Mouse (Mus musculus) frontal cortex, postnatal 14 days (tissue): ENCODE results near the gene Flrt1.
"Not testable (repeated sequence)": the region's sequence is repeated elsewhere in the genome, so short reads cannot be mapped to it uniquely, and the experiment has no call there.

Experiments used
- DNase-seq, 2 experiments: peaks; one replicate each; pipeline ENCODE4 v3.0.0; 2022; ENCODE audit warnings: low spot score in 2 of 2

The Flrt1 gene

GRCm38 (mm10) chr19:7103349-7103992, 2.1 kb downstream of the Flrt1 start:
- DNase-seq = no peak

DNA sequence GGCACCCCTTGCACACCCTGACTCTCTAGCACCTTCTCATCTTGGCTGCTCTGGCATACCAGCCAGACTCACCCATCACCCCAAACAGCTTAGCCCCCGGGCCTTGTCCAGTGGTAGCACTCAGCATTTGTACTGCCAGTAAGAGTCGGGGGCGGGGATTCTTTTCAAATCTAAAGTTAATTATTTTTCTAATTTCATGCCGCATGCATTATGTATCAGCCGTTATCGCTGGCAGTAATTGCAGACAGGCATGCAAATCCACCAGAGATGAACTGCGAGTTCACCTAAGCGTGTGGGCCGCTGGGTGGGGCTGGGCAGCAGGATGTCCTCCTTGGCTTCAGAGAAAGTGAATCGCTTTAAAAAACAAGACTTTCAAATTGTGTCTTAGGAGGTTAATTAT, 3.5 kb downstream of the Flrt1 start:
- DNase-seq = no peak

DNA sequence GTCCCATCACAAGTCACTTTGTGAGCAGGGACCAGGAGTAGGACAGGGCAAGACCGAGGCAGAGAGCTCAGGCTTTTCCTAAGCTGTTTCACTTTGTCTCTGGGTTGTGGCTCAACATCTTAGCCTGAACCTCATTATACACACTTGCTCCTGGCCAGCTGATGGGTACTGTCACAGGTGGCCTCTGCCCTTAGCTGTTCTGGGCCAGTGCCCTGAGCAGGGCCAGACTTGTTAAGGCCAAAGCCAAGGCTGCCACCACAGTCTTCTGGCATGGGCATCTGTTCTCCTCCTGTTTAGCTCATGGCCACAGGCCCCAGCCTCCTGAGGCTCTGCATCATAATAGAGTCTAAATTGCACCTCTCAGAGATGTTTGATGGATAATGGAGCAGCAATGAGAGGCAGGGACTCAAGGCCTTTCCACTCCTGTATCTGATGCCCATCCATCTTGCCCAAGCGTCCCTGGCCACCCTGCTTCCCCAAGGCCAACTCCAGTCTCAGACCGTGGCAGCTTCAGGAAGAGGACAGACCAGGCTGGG, 5.8 kb downstream of the Flrt1 start:
- DNase-seq = no peak

- DNase-seq = no peak
These were observed 12.8 kb downstream of the Flrt1 start for GRCm38 (mm10) chr19:7092756-7093155.

DNA sequence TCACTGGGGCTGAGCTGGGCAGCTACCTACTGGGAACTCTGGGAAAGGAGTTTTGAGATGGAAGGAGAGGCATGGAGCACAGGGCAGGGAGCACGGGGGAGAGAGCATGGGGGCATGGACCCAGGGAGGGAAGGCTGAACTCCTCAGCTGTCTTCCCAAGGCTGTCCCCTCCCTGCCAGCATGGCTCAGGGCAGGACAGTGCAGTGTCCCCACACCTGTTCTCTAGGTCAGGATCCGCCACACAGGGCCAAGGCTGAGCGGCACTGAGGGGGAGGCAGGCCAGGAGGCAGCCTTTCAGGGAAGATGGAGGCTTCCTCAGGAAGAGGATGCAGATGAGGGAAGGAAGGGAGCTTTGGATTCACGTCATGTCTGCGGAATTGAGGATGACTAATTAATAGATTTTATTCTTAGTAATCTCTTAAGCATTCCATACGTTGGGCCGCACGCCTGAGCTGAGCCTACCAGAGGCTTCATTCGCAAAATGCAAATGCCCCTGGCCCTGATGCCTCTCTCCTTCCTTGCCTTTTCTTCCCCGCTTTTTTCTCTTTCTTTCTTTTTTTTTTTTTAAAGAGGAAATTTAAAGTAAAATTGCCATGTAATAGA, 14.0 kb downstream of the Flrt1 start:
- DNase-seq = no peak

DNA sequence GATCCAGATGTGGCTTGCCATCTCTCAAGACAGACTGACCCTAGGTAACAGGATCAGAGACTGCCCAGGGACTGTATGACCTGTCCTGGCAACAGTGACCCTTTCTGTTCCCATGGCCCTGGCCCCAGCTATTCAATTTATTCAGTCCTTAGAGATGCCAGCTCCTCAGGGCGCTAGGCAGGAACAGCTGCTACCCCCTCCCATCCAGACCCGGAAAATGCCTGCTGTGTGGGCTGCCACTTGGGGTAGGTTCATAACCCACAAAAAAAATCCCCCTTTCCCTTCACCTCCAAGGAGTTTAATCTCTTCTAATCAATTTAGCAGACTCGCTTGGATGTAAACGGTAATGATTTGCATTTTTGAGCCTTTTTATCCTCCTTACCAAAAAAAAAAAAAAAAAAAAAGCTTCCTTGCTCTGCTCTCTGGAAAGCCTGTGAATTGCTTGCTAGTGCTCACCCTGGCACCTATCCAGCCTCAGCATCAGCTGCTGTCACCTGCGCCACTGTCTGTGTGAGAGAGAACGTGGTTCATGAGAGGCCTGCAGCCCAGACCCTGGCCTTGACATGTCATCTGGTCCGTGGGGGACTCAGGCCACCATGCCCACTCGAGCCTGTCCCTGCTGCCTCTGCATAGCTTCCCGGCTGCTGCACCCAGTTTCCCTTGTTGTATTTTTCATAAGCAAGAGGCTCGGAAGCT, 15.0 kb downstream of the Flrt1 start:
- DNase-seq = no peak

DNA sequence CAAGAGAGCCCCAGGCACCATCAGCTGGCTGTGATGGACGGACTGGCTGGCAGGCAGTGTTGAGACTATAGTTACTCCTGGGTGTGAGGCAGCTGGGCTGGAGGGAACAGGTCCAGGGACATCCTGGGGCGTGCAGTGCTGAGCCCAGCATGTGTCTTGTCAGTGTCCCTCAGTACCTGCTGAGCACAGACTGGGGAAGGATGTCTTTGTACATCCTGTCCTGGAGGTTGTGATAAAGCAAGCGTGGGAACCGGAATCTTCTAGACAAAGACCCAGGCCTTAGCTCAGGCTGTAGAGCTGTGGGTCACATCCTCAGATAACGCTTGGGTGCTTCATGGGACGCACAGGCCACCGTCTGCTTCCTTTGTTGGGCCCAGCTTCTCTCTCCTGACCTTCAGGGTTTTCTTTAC, 15.7 kb downstream of the Flrt1 start:
- no peak for DNase-seq

DNA sequence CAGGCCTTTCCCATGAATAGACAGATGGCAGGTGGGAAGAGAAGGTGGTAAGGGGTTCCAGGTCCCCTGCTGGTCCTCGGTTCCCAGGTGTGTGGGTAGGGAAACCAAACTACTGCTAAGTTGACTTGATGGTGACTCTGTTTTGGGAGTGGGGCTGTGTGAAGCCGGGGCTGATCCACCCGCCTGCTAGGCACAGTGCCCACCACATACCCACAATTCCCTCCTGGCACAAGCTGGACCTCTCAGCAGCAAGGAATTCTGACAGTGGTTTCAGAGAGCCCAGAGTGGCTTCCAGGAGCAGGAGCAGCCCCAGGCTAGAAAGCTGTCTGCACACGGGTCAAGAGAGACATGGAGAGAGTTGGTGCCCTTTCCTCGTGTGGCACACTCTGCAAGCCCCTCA, 16.5 kb downstream of the Flrt1 start:
- no peak for DNase-seq

DNA sequence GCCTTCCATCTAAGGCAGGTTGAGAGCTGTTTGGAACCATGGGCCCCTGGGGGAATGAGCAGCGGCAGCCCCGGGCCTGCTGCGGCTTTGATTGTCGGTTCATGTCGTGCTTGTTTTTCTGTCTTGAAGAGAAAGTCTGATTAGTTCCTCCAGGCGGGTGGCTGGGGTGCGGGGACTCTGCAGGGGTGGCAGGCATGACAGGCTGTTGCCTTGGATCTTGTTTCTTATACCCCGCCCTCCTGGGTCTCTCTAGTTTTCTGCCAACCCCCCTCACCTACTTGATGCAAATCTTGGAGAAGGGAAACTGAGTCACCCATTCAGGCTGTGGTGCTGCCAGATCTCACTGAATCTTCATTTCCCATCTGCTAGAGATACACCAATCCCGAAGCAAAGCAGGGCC, 17.0 kb downstream of the Flrt1 start:
- no peak for DNase-seq

GRCm38 (mm10) chr19:7084734-7085133, 20.8 kb downstream of the Flrt1 start:
- no peak for DNase-seq

DNA sequence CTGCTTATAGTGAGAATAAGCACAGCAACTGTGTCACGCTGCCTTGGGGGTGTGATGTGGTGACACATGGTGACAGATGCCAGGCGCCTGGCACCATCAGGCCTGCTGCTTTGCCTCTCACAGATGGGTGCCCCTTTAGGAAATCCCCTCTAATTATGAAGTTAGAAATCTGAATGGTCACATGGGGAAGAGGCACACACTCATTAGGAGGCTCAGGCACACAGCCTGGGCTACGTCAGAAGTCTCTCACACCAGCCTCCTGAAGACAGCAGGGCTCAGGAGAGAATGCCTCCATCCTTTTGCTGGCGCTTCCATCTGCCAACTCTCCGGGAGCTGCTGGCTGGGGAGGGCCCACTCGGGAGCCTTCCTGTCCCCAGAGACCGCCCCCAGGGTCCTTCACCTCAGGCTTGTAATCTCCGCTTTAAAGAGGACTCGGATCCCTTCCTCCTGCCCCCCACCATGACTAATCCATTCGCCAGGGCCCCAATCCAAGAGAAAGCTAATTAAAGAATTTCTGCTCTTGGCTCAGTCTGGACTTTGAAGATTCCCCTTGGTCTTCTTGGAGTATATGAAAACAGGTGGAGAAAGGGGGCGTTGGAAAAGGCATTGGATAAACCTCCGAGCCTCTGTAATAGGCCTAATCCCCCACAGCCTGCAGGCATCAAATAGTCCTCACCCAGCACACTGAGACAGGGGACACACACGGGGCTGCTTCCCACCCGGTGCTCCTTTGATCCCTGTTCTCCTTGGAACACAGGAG, 22.3 kb downstream of the Flrt1 start:
- DNase-seq = no peak

GRCm38 (mm10) chr19:7081516-7082266, 23.8 kb downstream of the Flrt1 start:
- no peak for DNase-seq

- DNase-seq = no peak
These were observed 27.3 kb downstream of the Flrt1 start for GRCm38 (mm10) chr19:7078271-7078670.

DNA sequence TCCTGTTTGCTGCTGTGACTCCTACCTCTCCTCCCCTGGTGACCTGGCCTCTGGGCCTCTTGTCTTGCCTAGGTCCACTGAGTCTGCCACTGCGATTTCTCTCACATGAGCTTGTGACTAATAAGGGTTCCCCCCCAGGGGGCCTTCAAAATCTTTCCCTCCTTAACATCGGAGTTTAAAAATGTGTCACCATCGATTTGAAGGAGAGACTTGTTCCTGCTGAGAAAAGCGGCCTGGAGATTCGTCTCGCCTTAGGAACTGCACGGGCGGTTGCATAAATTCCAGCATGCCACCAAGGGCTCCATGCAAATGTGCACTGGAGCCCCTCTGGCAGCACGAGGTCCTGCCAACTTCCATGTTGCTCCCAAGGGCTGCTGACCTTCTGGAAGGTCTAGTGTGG, 27.9 kb downstream of the Flrt1 start:
- DNase-seq = no peak

- not testable (repeated sequence) for DNase-seq
These were observed 30.2 kb downstream of the Flrt1 start for GRCm38 (mm10) chr19:7075336-7075735.

DNA sequence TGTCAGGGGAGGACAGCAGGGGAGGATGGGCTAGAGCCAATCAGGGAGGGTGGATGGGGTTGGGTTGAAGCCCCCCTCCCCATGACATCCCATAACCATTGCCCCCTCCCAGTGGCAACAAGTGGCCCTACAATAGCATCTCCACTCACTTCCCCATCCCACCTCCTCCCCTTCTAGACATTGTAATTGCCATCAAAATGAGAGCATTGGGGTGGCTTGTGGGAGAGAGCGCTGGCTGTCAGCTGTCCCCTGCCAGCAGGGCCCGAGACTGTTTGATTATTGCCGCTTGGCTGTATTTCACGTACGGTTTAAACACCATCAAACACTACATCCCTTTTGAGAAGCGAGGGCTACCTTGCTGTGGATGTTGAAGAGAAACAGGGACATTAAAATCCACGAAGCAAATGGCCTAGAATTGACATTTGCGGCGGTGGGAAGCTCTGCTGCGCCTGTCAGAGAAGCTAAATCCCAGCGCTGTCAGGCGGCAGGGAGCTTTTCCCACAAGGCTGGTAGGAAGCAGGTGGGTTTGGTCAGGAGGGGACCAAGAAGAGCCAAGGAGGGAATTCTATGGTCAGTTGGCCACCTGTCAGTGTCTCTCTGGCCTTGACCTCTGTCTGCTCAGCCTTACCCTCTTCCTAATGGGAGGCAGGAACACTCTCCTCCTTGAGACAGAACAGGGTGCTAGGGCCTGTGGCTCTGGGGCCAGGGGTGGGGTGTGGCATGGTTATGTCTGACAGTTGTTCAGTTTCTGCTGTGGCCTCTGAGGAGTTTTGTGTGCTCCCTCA, 31.3 kb downstream of the Flrt1 start:
- DNase-seq = no peak

GRCm38 (mm10) chr19:7072221-7072620, 33.3 kb downstream of the Flrt1 start:
- no peak for DNase-seq

- DNase-seq = no peak
These were observed 34.8 kb downstream of the Flrt1 start for GRCm38 (mm10) chr19:7070775-7071174.

DNA sequence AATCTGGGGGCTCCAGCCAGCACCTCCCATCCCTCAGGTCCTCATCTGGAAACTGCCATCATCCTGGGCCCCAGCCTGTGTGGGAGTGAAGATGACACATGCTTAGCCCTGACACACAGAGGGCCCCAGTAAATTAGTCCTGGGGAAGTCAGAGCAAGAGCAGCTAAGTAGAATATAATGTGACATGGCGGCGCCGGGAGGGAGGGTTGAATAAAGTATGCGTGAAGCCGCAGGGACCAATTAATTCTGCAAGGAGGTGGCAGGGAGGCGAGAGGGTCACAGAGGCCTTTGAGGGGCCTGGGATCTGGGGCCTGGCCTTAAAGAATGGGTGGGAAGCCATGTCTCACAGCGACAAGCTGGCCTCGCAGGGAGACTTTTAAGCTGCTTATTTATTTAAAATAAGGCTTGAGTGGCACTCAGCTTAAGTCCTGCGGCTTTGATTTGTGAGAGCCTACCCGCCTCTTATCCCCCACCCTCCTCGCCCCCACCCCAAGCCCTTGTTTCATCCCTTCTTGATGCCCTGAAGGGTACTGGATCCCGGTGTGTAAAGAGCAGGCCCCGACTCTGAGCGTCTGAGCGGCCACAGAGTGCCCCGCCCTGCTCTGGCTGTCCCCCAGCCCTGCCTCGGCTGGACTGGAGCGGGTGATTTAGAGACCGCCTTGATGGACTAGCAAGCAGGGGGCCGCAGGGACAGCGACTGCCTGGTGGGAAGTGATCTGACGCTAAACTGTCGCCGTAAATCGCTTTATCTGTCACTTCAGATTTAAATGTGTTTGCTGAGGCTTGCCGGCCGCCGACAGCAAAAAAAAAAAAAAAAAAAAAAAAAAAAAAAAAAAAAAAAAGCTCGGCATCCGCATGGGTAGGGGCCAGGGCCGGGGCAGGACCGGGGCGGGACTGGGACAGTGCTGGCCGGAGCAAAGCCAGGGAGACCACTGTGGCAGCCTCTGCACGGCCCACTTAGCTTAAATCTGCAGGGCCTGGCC, 35.5 kb downstream of the Flrt1 start:
- no peak for DNase-seq
